Mouse (Mus musculus) skeletal muscle tissue, adult 2 months (tissue): ENCODE data around the gene Ankar.

Experiments used
- DNase-seq: peaks from one replicate; pipeline ENCODE4 v3.0.0-alpha.2; 2012; ENCODE audit warnings: low read depth, low spot score

Gene Ankar

GRCm38 (mm10) chr1:72700479-72700878 lies at the start of gene Ankar:
Ankar (minus strand) TSS chr1:72700579.
- DNase-seq, result no peak

- DNase-seq, result no peak
Observed at GRCm38 (mm10) chr1:72746382-72746781, 46.0 kb upstream of the Ankar start.

- no peak for DNase-seq
Observed at GRCm38 (mm10) chr1:72744816-72745506, 44.6 kb upstream of the Ankar start.

DNA sequence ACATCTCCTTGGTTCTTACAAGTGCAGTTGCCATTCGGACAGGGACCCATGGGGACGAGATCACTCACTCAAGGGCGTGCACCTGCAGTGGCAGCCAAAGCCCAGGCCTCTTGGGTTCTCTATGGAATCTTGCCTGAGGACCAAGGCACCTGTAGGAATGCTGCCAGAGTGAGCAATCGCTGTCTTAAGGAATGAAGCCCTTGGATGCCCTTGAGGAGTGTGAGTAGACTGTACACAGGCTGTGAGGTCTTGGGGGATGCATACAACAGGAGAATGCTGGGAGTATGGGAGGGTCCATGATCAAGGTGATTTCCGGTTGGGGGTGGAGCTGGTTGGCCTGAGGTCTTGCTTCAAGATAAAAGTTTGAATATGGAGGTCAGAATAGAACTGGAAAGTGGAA lies 41.0 kb upstream of the Ankar start:
- DNase-seq, result no peak

GRCm38 (mm10) chr1:72739681-72740063 lies 39.3 kb upstream of the Ankar start:
- DNase-seq, result no peak

DNA sequence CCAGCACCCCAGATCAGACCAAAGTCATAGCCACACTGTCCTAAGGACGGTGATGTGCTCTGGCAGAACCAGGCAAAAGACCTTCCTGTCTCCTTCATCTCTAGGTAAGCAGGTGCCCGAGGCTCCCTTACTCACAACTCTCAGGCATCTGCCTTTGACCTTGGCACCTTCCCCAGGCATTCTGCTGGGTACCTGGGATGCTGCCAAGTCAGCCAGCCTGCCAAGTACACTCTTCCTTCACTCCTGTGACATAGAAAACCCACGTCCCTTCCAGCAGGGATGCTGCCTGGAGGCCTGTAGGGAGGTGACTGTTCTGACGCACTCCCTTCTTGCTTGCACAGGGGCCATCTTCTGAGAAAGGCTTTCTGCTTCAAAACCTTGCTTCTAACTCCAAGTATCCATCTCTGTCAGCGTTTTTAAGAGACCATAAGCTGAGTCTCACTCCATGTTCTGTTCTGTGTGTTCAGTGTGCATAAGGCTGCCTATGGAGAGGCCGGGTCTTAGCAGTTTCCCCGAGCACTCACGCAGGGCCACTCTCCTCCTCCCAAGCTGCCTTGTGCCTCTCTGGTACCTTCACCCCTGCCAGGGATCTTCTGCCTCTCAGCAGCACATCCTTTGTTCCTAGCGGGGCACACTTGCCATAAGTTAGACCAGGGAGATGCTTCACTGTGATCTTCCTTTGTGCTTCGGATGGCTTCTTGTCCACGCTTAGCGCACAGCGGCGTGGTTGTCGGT lies 38.7 kb upstream of the Ankar start:
- DNase-seq, result no peak

GRCm38 (mm10) chr1:72736397-72737125 lies 36.2 kb upstream of the Ankar start:
- peak; percentile 22 for DNase-seq

DNA sequence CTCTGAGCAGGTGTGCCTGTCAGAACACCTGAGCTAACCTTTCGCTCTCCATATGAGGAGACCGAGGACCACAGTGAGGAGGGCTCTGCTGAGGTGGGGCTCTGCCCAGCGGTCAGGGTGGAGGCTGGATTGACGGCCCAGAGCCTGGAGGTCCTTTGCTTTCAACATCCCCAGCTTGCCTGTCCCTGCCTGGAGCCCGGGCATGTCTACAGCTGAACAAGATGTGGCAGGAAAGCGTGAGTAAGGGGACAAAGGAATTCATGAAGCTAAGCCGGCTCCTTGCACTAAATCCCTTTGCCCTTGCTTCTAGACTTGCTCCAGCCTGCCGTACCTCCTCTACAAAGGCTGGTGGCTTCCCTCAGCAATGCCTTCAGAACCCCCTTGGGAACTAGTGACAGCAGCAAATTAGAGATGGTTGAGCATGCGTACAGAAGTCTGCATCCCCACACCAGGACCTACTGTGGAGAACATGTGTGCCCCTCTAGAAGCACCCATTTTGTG lies 32.9 kb upstream of the Ankar start:
- DNase-seq, result no peak

DNA sequence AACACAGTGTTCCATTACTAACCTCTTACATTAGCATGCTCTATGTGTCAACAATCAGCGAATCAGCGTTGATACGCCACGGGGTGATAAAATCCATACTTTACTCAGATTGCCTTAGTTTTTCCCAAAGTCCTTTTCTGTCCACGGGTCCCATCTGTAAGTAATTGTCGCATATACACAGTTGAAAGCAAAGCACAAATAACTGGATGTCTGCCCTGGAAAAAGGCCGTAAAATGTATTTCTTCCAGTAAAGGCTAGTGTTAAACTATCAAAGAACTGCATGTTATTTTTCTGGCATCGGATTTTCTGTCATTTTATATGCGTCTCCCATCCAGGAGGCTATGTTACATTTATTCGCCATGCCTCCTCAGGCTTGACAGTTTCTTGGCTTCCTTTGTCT lies 29.7 kb upstream of the Ankar start:
- DNase-seq, result no peak

DNA sequence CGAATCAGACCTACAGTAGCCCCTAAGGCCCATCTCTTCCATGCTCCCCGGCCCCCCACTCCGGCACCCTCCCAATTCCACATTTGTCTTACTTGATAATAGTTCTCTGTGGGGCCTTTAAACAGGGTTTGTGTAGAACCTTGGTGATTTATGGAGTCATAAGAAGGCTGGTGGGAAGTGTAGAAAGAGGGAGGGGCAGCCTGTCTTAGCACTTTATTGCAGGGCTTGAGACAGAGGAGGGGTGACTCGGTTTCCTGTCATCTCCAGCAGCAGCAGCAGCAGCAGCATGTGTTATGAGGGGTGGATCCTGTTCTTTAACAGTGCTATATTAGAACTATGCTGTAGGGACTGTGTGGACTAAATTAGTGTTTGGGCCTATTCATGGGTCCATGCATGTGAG lies 28.4 kb upstream of the Ankar start:
- no peak for DNase-seq

- DNase-seq, result no peak
Observed at GRCm38 (mm10) chr1:72725941-72726340, 25.6 kb upstream of the Ankar start.

DNA sequence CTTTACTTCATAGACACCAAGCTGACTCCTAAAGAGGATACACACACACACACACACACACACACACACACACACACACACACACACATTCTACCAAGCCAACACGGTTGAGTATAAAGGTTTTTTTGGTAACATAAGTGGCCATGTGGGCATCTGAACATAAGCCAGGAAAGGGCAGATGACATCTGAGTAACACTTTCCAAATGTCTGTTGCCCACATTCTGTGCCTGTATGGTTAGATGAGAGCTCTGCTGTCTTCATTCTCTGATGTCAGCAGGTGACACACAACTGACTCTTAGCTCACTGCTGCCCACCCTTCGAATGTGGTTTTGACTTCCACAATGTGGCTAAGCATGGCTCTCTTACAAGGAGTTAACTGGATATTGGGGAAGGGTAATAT lies 24.0 kb upstream of the Ankar start:
- no peak for DNase-seq

GRCm38 (mm10) chr1:72722646-72723045 lies 22.3 kb upstream of the Ankar start:
- no peak for DNase-seq

DNA sequence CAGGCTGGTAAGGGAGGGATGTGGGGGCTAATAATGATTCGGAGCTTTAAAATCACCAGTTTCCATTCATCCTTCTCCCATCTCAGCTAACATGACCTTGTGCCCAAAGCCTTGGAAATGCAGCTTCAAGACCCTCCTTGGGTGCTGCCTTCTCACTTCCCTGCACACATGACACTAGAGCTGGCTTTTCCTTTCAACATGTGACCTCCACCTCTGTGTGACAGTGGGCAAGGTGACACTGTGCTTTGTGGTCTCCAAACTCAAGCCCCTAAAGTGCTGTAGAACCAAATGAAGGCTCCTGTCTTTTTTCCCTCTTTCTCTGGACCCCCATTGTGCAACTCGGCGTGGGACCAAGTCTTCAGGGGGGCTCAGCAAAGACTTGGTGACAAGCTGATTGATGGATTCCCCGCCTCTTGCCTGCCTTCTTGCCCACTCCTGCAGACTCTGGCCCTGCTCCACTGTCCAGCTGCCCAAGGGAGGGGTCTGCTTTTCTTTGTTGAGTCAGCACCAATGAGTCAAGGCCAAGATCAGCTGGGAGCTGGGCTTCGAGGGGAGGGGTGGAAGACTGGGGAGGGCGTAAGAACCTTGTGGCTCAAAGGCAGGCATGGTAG lies 19.8 kb upstream of the Ankar start:
- DNase-seq, result no peak

GRCm38 (mm10) chr1:72718846-72719245 lies 18.5 kb upstream of the Ankar start:
- DNase-seq, result peak; percentile 44

DNA sequence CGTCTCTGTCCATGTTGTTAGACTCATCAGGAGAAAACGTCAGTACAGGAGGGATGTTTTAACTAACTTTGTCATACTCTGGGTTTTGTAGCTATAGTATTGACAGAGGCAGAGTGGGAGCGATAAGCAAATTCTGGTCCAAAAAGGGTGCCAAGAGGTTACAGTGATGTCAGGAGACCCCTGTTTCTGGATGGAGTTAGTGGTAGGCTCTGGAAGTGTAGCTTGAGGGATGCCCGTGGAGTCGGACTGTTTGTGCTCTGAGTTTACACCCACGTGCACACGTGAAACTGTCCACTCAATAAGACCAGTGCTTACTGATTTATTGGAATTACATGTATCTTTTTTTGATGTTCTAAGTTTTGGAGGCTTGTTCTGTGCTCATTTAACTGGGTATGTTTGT lies 17.2 kb upstream of the Ankar start:
- DNase-seq, result no peak

GRCm38 (mm10) chr1:72716926-72717325 lies 16.5 kb upstream of the Ankar start:
- peak; percentile 55 for DNase-seq

DNA sequence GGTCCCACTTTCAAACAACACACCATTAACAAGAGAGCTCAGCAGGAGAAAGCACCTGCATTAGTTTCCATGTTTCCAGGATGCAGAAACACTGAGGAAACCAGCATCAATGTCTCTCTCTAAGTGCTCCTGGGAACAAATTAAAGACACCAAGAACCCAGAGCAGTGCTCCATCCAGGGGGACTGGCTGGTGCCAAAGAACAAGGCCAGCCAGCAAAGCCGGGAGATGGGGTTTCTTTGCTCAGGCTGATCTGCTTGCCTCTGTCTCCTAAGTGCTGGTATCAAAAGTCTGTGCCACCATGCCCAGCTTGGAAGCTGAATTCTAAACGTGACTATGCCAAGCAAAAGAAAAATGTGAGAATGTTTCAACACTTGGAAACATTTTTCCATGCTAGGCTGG lies 16.0 kb upstream of the Ankar start:
- DNase-seq, result no peak

- no peak for DNase-seq
Observed at GRCm38 (mm10) chr1:72715593-72716361, 15.4 kb upstream of the Ankar start.

GRCm38 (mm10) chr1:72715065-72715464 lies 14.7 kb upstream of the Ankar start:
- no peak for DNase-seq

GRCm38 (mm10) chr1:72714547-72714946 lies 14.2 kb upstream of the Ankar start:
- no peak for DNase-seq
